Mouse (Mus musculus): ENCODE results near the gene Tead3. TPM values are rescaled to one million over a fixed set of nuclear protein-coding genes. Genes with fewer than 3 reads are reported as not detected.
A peak's percentile ranks its signal among the peaks of the same experiment; 100 is the strongest.

Gene Tead3
- polyA plus RNA-seq, 1 experiment from 2014 or later = 8.7 TPM

DNA sequence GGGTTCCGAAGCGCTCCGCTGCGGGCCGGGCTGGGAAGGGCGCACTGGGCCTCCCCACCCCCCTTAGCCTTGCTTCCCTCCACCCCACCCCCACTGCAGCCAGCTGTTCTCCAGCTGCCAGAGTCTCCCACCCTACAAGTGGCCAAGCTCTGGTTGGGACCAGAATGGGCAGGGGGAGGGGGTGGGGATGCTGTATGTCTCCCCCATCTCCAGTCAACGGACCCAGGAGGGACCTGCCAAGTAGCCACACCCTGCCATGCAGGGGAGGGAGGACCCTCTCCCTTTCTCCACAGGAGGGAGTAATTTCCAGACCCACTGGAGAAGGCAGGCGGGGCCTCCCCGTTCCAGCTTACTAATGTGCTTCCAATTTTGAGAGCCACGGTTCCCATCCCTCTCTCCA is 4.7 kb downstream of the Tead3 start:
- peaks cover 39% of the 10 kb centered on the region for H3K4me1 ChIP-seq (replicated peaks; ENCODE audit: control insufficient read depth, insufficient read depth)
- peak; percentile 55 for DNase-seq (ENCODE audit: low spot score)
- H3K4me2 ChIP-seq (replicated peaks; ENCODE audit: low read depth) = peak overlapping the region; percentile 53
- H3K4me3 ChIP-seq (ENCODE audit: low read depth, low read length) = peak overlapping the region; percentile 25
- H3K9me3 ChIP-seq (ENCODE audit: control insufficient read depth, low read length) = no peaks in the 10 kb centered on the region
- H3K27me3 ChIP-seq (ENCODE audit: control insufficient read depth, insufficient read depth, low read length) = no peaks in the 10 kb centered on the region
- H3K36me3 ChIP-seq (ENCODE audit: control insufficient read depth, insufficient read depth, low read length) = no peaks in the 10 kb centered on the region
- peak overlapping the region; percentile 59 for H3K9ac ChIP-seq (ENCODE audit: low read length)
- TF ChIP-seq EP300 (optimal IDR thresholded peaks at IDR 0.05) = no peak
- peak; percentile 65 for TF ChIP-seq CTCF (IDR thresholded peaks at IDR 0.05; ENCODE audit: low read depth)
- WGBS = 7% methylated on average over 9 of the region's 10 CpGs
- ATAC-seq (ENCODE audit: low FRiP score, low TSS enrichment) = no peak
- peak overlapping the region; percentile 96 for H3K27ac ChIP-seq (replicated peaks)

- DNase-seq (ENCODE audit: low spot score) (no peak), ATAC-seq (ENCODE audit: low FRiP score, low TSS enrichment) (no peak)
- 1% methylated on average over 7 of the region's 8 CpGs for WGBS
- TF ChIP-seq CTCF (IDR thresholded peaks at IDR 0.05; ENCODE audit: low read depth) (no peak), EP300 (optimal IDR thresholded peaks at IDR 0.05) (no peak)
- H3K4me2 ChIP-seq (replicated peaks; ENCODE audit: low read depth) = peak overlapping the region; percentile 53
- H3K27ac ChIP-seq (replicated peaks) = peak overlapping the region; percentile 96
- no peaks in the 10 kb centered on the region for H3K9me3 ChIP-seq (ENCODE audit: control insufficient read depth, low read length)
- H3K36me3 ChIP-seq (ENCODE audit: control insufficient read depth, insufficient read depth, low read length) = no peaks in the 10 kb centered on the region
- H3K4me1 ChIP-seq (replicated peaks; ENCODE audit: control insufficient read depth, insufficient read depth) = peaks cover 44% of the 10 kb centered on the region
- peak overlapping the region; percentile 25 for H3K4me3 ChIP-seq (ENCODE audit: low read depth, low read length)
- H3K9ac ChIP-seq (ENCODE audit: low read length) = peak overlapping the region; percentile 59
- no peaks in the 10 kb centered on the region for H3K27me3 ChIP-seq (ENCODE audit: control insufficient read depth, insufficient read depth, low read length)
Observed at GRCm38 (mm10) chr17:28345271-28345721, 5.3 kb downstream of the Tead3 start.

DNA sequence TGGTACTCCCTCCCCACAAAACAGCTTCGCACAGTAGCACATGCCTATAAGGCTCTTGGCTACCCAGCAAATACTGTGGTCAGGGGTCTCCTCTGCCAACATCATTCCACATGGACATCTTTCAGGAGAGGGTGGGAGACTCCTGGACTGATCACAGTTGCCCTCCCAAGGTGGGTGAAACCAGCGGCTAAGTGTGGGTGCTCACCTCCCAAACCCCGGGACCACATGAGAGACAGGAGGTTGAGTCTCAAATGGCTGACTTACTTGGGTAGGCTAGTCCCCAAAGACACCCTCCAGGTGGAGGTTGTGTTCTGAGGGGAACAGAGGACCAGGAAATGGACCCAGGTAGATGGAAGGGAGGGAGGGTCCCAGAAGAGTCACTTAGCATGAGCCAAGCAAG is 5.9 kb downstream of the Tead3 start:
- H3K36me3 ChIP-seq (ENCODE audit: control insufficient read depth, insufficient read depth, low read length) = 0 out of 2 replicates have a peak, but pooled peaks cover 4% of the 10 kb centered on the region
- 44% methylated on average over 3 of the region's 3 CpGs for WGBS
- ATAC-seq (ENCODE audit: low FRiP score, low TSS enrichment) = no peak
- peak overlapping the region; percentile 96 for H3K27ac ChIP-seq (replicated peaks)
- no peaks in the 10 kb centered on the region for H3K9me3 ChIP-seq (ENCODE audit: control insufficient read depth, low read length)
- TF ChIP-seq CTCF (IDR thresholded peaks at IDR 0.05; ENCODE audit: low read depth) (no peak), EP300 (optimal IDR thresholded peaks at IDR 0.05) (no peak)
- no peaks in the 10 kb centered on the region for H3K27me3 ChIP-seq (ENCODE audit: control insufficient read depth, insufficient read depth, low read length)
- H3K4me1 ChIP-seq (replicated peaks; ENCODE audit: control insufficient read depth, insufficient read depth) = peaks cover 45% of the 10 kb centered on the region
- H3K4me2 ChIP-seq (replicated peaks; ENCODE audit: low read depth) = peak overlapping the region; percentile 53
- no peak for DNase-seq (ENCODE audit: low spot score)
- 0 out of 2 replicates have a peak overlapping the region, but pooled peaks have one; percentile 25 for H3K4me3 ChIP-seq (ENCODE audit: low read depth, low read length)
- peak overlapping the region; percentile 59; the same call in 1 of the 2 replicates for H3K9ac ChIP-seq (ENCODE audit: low read length)

GRCm38 (mm10) chr17:28344050-28344607 is 6.5 kb downstream of the Tead3 start:
- peak overlapping the region; percentile 47 for H3K9ac ChIP-seq (ENCODE audit: low read length)
- H3K9me3 ChIP-seq (ENCODE audit: control insufficient read depth, low read length) = no peaks in the 10 kb centered on the region
- H3K4me3 ChIP-seq (ENCODE audit: low read depth, low read length) = no peak overlapping the region
- peak overlapping the region; percentile 96 for H3K27ac ChIP-seq (replicated peaks)
- TF ChIP-seq EP300 (optimal IDR thresholded peaks at IDR 0.05) (no peak), CTCF (IDR thresholded peaks at IDR 0.05; ENCODE audit: low read depth) (no peak)
- DNase-seq (ENCODE audit: low spot score) = peak; percentile 59
- ATAC-seq (ENCODE audit: low FRiP score, low TSS enrichment) = no peak; the same call in 1 of the 2 replicates
- WGBS = 27% methylated on average over 4 of the region's 4 CpGs
- no peaks in the 10 kb centered on the region for H3K27me3 ChIP-seq (ENCODE audit: control insufficient read depth, insufficient read depth, low read length)
- H3K4me1 ChIP-seq (replicated peaks; ENCODE audit: control insufficient read depth, insufficient read depth) = peaks cover 45% of the 10 kb centered on the region
- H3K4me2 ChIP-seq (replicated peaks; ENCODE audit: low read depth) = peak overlapping the region; percentile 21; the same call in 1 of the 2 replicates
- H3K36me3 ChIP-seq (ENCODE audit: control insufficient read depth, insufficient read depth, low read length) = 0 out of 2 replicates have a peak, but pooled peaks cover 4% of the 10 kb centered on the region

DNA sequence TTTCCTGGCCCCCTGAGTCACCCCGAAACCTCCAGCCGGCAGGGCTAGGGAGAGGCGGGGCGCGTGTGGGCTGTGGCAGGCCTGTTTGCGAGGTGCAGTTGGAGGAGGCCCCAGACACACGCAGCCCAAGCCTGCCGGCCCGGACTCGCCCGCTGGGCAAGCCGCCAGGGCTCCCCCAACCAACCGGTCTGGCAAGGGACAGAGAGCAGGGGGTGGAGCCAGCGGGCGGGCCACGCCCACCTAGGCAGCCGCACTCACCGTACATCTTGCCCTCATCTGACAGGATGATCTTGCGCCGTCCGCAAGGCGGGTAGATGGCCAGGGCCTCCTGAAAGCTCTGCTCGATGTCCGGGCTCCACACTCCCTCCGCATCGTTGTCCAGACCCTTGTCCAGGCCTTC is 9.5 kb downstream of the Tead3 start:
- Histone ChIP-seq H3K4me2 (replicated peaks; ENCODE audit: low read depth) (peak overlapping the region; percentile 51), H3K9ac (ENCODE audit: low read length) (peak overlapping the region; percentile 60), H3K36me3 (ENCODE audit: control insufficient read depth, insufficient read depth, low read length) (peaks cover 11% of the 10 kb centered on the region; the same call in 1 of the 2 replicates), H3K27ac (replicated peaks) (peak overlapping the region; percentile 91), H3K27me3 (ENCODE audit: control insufficient read depth, insufficient read depth, low read length) (no peaks in the 10 kb centered on the region), H3K4me3 (ENCODE audit: low read depth, low read length) (no peak overlapping the region; the same call in 1 of the 2 replicates), H3K9me3 (ENCODE audit: control insufficient read depth, low read length) (no peaks in the 10 kb centered on the region), H3K4me1 (replicated peaks; ENCODE audit: control insufficient read depth, insufficient read depth) (peaks cover 39% of the 10 kb centered on the region)
- DNase-seq (ENCODE audit: low spot score) (peak; percentile 99), ATAC-seq (ENCODE audit: low FRiP score, low TSS enrichment) (peak; percentile 94)
- TF ChIP-seq CTCF (IDR thresholded peaks at IDR 0.05; ENCODE audit: low read depth) (no peak), EP300 (optimal IDR thresholded peaks at IDR 0.05) (peak; percentile 93)
- 1% methylated on average over 26 of the region's 26 CpGs for WGBS

- H3K9me3 ChIP-seq (ENCODE audit: control insufficient read depth, low read length) = no peaks in the 10 kb centered on the region
- DNase-seq (ENCODE audit: low spot score) (no peak), ATAC-seq (ENCODE audit: low FRiP score, low TSS enrichment) (peak; percentile 7; the same call in 1 of the 2 replicates)
- H3K4me1 ChIP-seq (replicated peaks; ENCODE audit: control insufficient read depth, insufficient read depth) = peaks cover 33% of the 10 kb centered on the region
- H3K27me3 ChIP-seq (ENCODE audit: control insufficient read depth, insufficient read depth, low read length) = no peaks in the 10 kb centered on the region
- TF ChIP-seq EP300 (optimal IDR thresholded peaks at IDR 0.05) (no peak), CTCF (IDR thresholded peaks at IDR 0.05; ENCODE audit: low read depth) (no peak)
- WGBS = 45% methylated on average over 7 of the region's 7 CpGs
- H3K36me3 ChIP-seq (ENCODE audit: control insufficient read depth, insufficient read depth, low read length) = peaks cover 11% of the 10 kb centered on the region; the same call in 1 of the 2 replicates
- H3K27ac ChIP-seq (replicated peaks) = peak overlapping the region; percentile 86
- H3K4me3 ChIP-seq (ENCODE audit: low read depth, low read length) = no peak overlapping the region
- peak overlapping the region; percentile 51 for H3K4me2 ChIP-seq (replicated peaks; ENCODE audit: low read depth)
- H3K9ac ChIP-seq (ENCODE audit: low read length) = peak overlapping the region; percentile 55
Observed at GRCm38 (mm10) chr17:28340578-28340977, 10.0 kb downstream of the Tead3 start.

Measured in stomach, postnatal 0 days (tissue).